Mouse (Mus musculus): ENCODE results near the gene Gm15130. TPM values are rescaled to one million over a fixed set of nuclear protein-coding genes. Genes with fewer than 3 reads are reported as not detected.

Gm15130 gene
- not detected in 2 replicates for polyA plus RNA-seq (2012; rRNA removed)

GRCm38 (mm10) chr2:111152836-111153235 lies at the start of gene Gm15130:
TSS of gene Gm15130 (minus strand) at chr2:111152936.

GRCm38 (mm10) chr2:111105882-111106281 lies 46.9 kb downstream of the Gm15130 start, which contains the start of gene Gm13941:
TSS of gene Gm13941 (minus strand) at chr2:111105982.

Other genes with a start within 250 kb of the Gm15130 start
- not detected in 2 replicates for gene Ano3, start 202.0 kb downstream of the Gm15130 start, polyA plus RNA-seq (2012; rRNA removed)
- gene Gm13941, start 47.0 kb downstream of the Gm15130 start, polyA plus RNA-seq (2012; rRNA removed), result not detected in 2 replicates
- gene 4930430A15Rik, start 76.7 kb upstream of the Gm15130 start, polyA plus RNA-seq (2012; rRNA removed), result not detected in 2 replicates
- gene Olfr1275, start 82.3 kb upstream of the Gm15130 start, polyA plus RNA-seq (2012; rRNA removed), result not detected in 2 replicates
- gene Olfr1276, start 101.6 kb upstream of the Gm15130 start, polyA plus RNA-seq (2012; rRNA removed), result not detected in 2 replicates
- gene Olfr1277, start 121.2 kb upstream of the Gm15130 start, polyA plus RNA-seq (2012; rRNA removed), result not detected in 2 replicates
- gene Olfr1278, start 137.2 kb upstream of the Gm15130 start, polyA plus RNA-seq (2012; rRNA removed), result not detected in 2 replicates
- not detected in 2 replicates for gene Olfr1279, start 147.7 kb upstream of the Gm15130 start, polyA plus RNA-seq (2012; rRNA removed)
- gene Olfr1280, start 161.1 kb upstream of the Gm15130 start, polyA plus RNA-seq (2012; rRNA removed), result not detected in 2 replicates
- not detected in 2 replicates for gene Olfr1281, start 173.6 kb upstream of the Gm15130 start, polyA plus RNA-seq (2012; rRNA removed)
- gene Olfr1282, start 183.1 kb upstream of the Gm15130 start, polyA plus RNA-seq (2012; rRNA removed), result not detected in 2 replicates
- gene Olfr1283, start 213.9 kb upstream of the Gm15130 start, polyA plus RNA-seq (2012; rRNA removed), result not detected in 2 replicates
- gene Olfr1284, start 222.6 kb upstream of the Gm15130 start, polyA plus RNA-seq (2012; rRNA removed), result not detected in 2 replicates